Comparison of ENCODE assay signal across 7 mouse cellular contexts in genomic region chr11:102605553-102606416, GRCm38 (mm10). TPM values are rescaled to one million over a fixed set of nuclear protein-coding genes. Genes with fewer than 3 reads are reported as not detected.
A peak's percentile ranks its signal among the peaks of the same experiment; 100 is the strongest.
DNase-seq lines count a peak whose midpoint lies in the region; ATAC-seq and TF ChIP-seq lines count a peak whose summit lies in the region.

No protein-coding gene starts in this region.

- H3K9me3 ChIP-seq in hindbrain, postnatal 0 days (ENCODE audit: low read length) = no peaks in the 10 kb centered on the region

- H3K4me1 ChIP-seq in hindbrain, postnatal 0 days (ENCODE audit: insufficient read depth, low read length) = peaks cover 3% of the 10 kb centered on the region; the same call in 1 of the 2 replicates

- 1% methylated on average over 62 of the region's 62 CpGs for WGBS in hindbrain, postnatal 0 days

- H3K4me3 ChIP-seq in hindbrain, postnatal 0 days (ENCODE audit: low read length) = peak overlapping the region; percentile 78

- H3K27ac ChIP-seq in hindbrain, postnatal 0 days = peak overlapping the region; percentile 82; the same call in 1 of the 2 replicates

- TF ChIP-seq CTCF in hindbrain, postnatal 0 days (IDR thresholded peaks at IDR 0.05; ENCODE audit: low read depth) = peak; percentile 47

- peak; percentile 38 for DNase-seq in urinary bladder, adult 2 months (ENCODE audit: low spot score)
- no peak for DNase-seq in urinary bladder, postnatal 10 days (ENCODE audit: low spot score)
- DNase-seq in hindbrain, postnatal 0 days (ENCODE audit: low spot score) = peak; percentile 47
- peak; percentile 41 for DNase-seq in lung, postnatal 10 days
- peak; percentile 35 for DNase-seq in urinary bladder, postnatal 25 days (ENCODE audit: low spot score)
- no peak for DNase-seq in adrenal gland, postnatal 36 days

- no peaks in the 10 kb centered on the region for H3K27me3 ChIP-seq in hindbrain, postnatal 0 days (ENCODE audit: insufficient read depth, low read length)

- 0 out of 2 replicates have a peak, but pooled peaks have one; percentile 30 for ATAC-seq in erythroid progenitor cell, adult 5-6 weeks (replicated peaks; ENCODE audit: low FRiP score, poor library complexity, severe bottlenecking)
- ATAC-seq in hindbrain, postnatal 0 days = no peak

- H3K36me3 ChIP-seq in hindbrain, postnatal 0 days (ENCODE audit: insufficient read depth, low read length) = no peaks in the 10 kb centered on the region

- peak overlapping the region; percentile 65 for H3K9ac ChIP-seq in hindbrain, postnatal 0 days (replicated peaks; ENCODE audit: low read length)

- peak overlapping the region; percentile 77 for H3K4me2 ChIP-seq in hindbrain, postnatal 0 days (ENCODE audit: low read depth, low read length)

RNA-seq across cellular contexts. Expression of gene Fzd2, which starts 1.6 kb away (rescaled TPM):
- polyA plus RNA-seq in urinary bladder, adult 2 months (2012; rRNA removed) = 53.7 and 54.9 TPM in 2 replicates
- total RNA-seq in erythroid progenitor cell, adult 5-6 weeks (2015; ENCODE audit: low replicate concordance) = not detected in 2 replicates
- not detected in 2 replicates for total RNA-seq in erythroid progenitor cell, adult 5-6 weeks (2017; ENCODE audit: low replicate concordance)
- total RNA-seq in hindbrain, postnatal 0 days (2014; rRNA removed) = 31.7 and 34.5 TPM in 2 replicates
- 6.0 and 6.5 TPM in 2 replicates for polyA plus RNA-seq in hindbrain, postnatal 0 days (2015; fragmentation: Nextera tagmentation; extraction: Ambion mirVana)
- total RNA-seq in adrenal gland, postnatal 36 days (2021) = 1 to 10 TPM; 3.1 to 4.2 TPM

RNA-seq across cellular contexts. Expression of gene Gm11627, which starts 26.5 kb away (rescaled TPM):
- 53.0 and 56.5 TPM in 2 replicates for polyA plus RNA-seq in urinary bladder, adult 2 months (2012; rRNA removed)
- not detected in 2 replicates for total RNA-seq in erythroid progenitor cell, adult 5-6 weeks (2015; ENCODE audit: low replicate concordance)
- total RNA-seq in erythroid progenitor cell, adult 5-6 weeks (2017; ENCODE audit: low replicate concordance) = not detected in 2 replicates
- total RNA-seq in hindbrain, postnatal 0 days (2014; rRNA removed) = 2.0 TPM in 1 of 2 replicates, not detected in the other
- polyA plus RNA-seq in hindbrain, postnatal 0 days (2015; fragmentation: Nextera tagmentation; extraction: Ambion mirVana) = 5.2 TPM in 2 replicates
- under 1 TPM in 1 of 2 experiments, not detected in 1; 0.69 TPM for total RNA-seq in adrenal gland, postnatal 36 days (2021)

RNA-seq across cellular contexts. Expression of gene Gpatch8, which starts 49.6 kb away (rescaled TPM):
- 17.5 and 23.9 TPM in 2 replicates for polyA plus RNA-seq in urinary bladder, adult 2 months (2012; rRNA removed)
- 50.5 and 65.4 TPM in 2 replicates for total RNA-seq in erythroid progenitor cell, adult 5-6 weeks (2015; ENCODE audit: low replicate concordance)
- 57.3 and 90.6 TPM in 2 replicates for total RNA-seq in erythroid progenitor cell, adult 5-6 weeks (2017; ENCODE audit: low replicate concordance)
- 21.0 and 21.3 TPM in 2 replicates for total RNA-seq in hindbrain, postnatal 0 days (2014; rRNA removed)
- 48.9 and 50.6 TPM in 2 replicates for polyA plus RNA-seq in hindbrain, postnatal 0 days (2015; fragmentation: Nextera tagmentation; extraction: Ambion mirVana)
- 10 to 100 TPM; 25.9 to 31.1 TPM for total RNA-seq in adrenal gland, postnatal 36 days (2021)

RNA-seq across cellular contexts. Expression of gene Meioc, which starts 57.7 kb away (rescaled TPM):
- polyA plus RNA-seq in urinary bladder, adult 2 months (2012; rRNA removed) = 0.04 and 0.09 TPM in 2 replicates
- total RNA-seq in erythroid progenitor cell, adult 5-6 weeks (2015; ENCODE audit: low replicate concordance) = not detected in 2 replicates
- not detected in 2 replicates for total RNA-seq in erythroid progenitor cell, adult 5-6 weeks (2017; ENCODE audit: low replicate concordance)
- total RNA-seq in hindbrain, postnatal 0 days (2014; rRNA removed) = 0.65 TPM in 1 of 2 replicates, not detected in the other
- 0.24 and 0.32 TPM in 2 replicates for polyA plus RNA-seq in hindbrain, postnatal 0 days (2015; fragmentation: Nextera tagmentation; extraction: Ambion mirVana)
- total RNA-seq in adrenal gland, postnatal 36 days (2021) = not detected

Comparison
In these comparisons a context has a peak if more than half of its experiments do, and no peak if none do; other contexts are left out.
1. DNase-seq: peak in urinary bladder, adult 2 months (single experiment), hindbrain, postnatal 0 days (single experiment), lung, postnatal 10 days (single experiment) and urinary bladder, postnatal 25 days (single experiment); none in urinary bladder, postnatal 10 days (single experiment) and adrenal gland, postnatal 36 days (0 of 2).
2. RNA of gene Fzd2, which starts 1.6 kb away (total RNA-seq): 31.7 to 34.5 TPM in hindbrain, postnatal 0 days and 3.1 to 4.2 TPM in adrenal gland, postnatal 36 days; not detected in erythroid progenitor cell, adult 5-6 weeks; every median in the first group is over 4 times any median in the second.